Mouse (Mus musculus): ENCODE data around the gene Erf. TPM values are rescaled to one million over a fixed set of nuclear protein-coding genes. Genes with fewer than 3 reads are reported as not detected.
A peak's percentile ranks its signal among the peaks of the same experiment; 100 is the strongest.

Gene Erf
- polyA plus RNA-seq, 1 experiment from 2014 or later, result 3.7 TPM

GRCm38 (mm10) chr7:25282731-25283211, 32.2 kb upstream of the Erf start:
- no peaks in the 10 kb centered on the region for H3K27me3 ChIP-seq (replicated peaks; ENCODE audit: control insufficient read depth, insufficient read depth, low read length)
- H3K4me2 ChIP-seq (ENCODE audit: low read length), result peak overlapping the region; percentile 73
- peaks cover 46% of the 10 kb centered on the region for H3K4me1 ChIP-seq (ENCODE audit: control insufficient read depth, insufficient read depth, low read depth, low read length)
- peaks cover 28% of the 10 kb centered on the region for H3K36me3 ChIP-seq (ENCODE audit: control insufficient read depth, insufficient read depth, low read length)
- H3K9me3 ChIP-seq (ENCODE audit: control insufficient read depth, low read length), result no peaks in the 10 kb centered on the region
- peak; percentile 7; the same call in 1 of the 2 replicates for ATAC-seq
- peak overlapping the region; percentile 89 for H3K9ac ChIP-seq (ENCODE audit: low read depth, low read length)
- under 1% methylated on average over 19 of the region's 36 CpGs for WGBS
- H3K4me3 ChIP-seq (ENCODE audit: low read length), result peak overlapping the region; percentile 73
- peak overlapping the region; percentile 99 for H3K27ac ChIP-seq (ENCODE audit: low read depth, low read length)

- peak; percentile 71 for ATAC-seq
- WGBS, result under 1% methylated on average over 102 of the region's 108 CpGs
- Histone ChIP-seq H3K9ac (ENCODE audit: low read depth, low read length) (peak overlapping the region; percentile 89), H3K4me1 (ENCODE audit: control insufficient read depth, insufficient read depth, low read depth, low read length) (peaks cover 52% of the 10 kb centered on the region), H3K27ac (ENCODE audit: low read depth, low read length) (peak overlapping the region; percentile 99), H3K36me3 (ENCODE audit: control insufficient read depth, insufficient read depth, low read length) (peaks cover 21% of the 10 kb centered on the region), H3K4me3 (ENCODE audit: low read length) (peak overlapping the region; percentile 73), H3K4me2 (ENCODE audit: low read length) (peak overlapping the region; percentile 73), H3K27me3 (replicated peaks; ENCODE audit: control insufficient read depth, insufficient read depth, low read length) (no peaks in the 10 kb centered on the region), H3K9me3 (ENCODE audit: control insufficient read depth, low read length) (no peaks in the 10 kb centered on the region)
These were observed 31.4 kb upstream of the Erf start for GRCm38 (mm10) chr7:25281734-25282601.

DNA sequence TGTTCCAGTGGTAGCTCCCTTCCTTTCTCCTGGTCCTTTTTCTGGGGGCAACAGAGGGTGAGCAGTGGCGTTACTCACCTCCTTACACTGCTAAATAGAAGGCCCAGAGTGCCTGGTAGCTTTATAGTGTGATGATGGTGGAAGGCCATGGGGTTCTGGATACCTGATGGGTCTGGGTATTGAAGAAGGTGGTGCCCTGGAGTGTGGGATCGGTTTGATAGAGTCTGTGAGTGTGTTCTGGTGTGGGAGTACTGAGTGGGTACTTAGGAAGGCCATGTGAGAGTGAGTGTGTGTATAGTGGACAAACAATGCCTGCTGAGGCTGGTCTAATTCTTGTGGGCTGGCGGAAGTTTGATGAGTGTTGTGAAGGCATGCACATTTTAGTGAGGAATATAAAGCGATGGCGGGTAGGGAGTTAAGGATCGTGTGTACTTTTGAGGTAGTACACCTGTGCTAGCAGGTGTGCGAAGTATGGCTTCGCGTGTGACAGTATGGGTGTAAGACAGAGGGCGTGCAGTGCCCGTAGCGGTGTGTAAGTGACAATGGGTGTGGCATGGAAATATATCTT, 30.7 kb upstream of the Erf start:
- no peak; the same call in 1 of the 2 replicates for ATAC-seq

DNA sequence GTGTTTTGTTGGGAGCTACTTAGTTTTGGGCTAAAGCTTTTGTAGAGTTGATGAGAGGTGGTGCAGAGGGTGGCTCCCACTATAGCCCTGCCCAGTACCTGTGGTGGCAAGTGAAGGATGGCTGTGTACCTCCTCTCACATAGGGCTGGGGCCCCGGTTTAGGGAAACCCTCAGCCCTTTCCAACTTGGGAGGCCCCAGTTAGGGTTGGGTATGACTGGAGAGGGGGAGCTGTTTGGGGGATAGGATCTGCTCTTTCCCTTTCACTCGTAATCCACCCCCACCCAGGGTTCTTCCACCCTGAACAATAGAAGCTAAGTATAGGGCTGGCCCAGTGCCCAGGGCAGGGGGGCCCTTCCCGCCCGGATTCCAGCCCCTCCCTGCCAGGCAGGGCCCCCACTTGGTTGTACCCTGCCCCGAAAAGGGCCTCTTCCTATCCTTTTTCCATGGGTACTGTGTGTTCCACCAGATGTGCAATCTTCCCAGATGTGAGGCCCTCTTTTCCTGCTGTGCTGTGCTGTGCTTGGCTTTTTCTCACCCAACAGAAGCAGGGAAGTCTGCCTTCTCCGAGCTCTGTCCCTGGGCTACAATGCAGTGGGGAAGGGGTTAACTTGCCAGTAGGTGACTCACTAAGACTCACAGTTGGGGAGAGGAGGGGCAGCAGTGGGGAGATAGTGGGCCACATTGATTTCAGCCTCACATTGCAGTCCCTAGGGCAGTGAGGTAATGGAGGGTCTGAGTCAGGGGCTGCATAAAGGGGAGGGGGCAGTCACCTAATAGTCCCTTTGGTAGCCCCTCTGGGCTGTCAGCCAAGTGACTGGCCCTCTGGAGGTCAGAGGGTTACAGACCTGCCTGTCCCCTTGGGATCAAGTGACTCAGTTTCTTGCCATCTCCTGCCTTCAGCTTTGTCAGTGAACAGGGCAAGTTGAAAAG, 29.6 kb upstream of the Erf start:
- peak overlapping the region; percentile 99 for H3K27ac ChIP-seq (ENCODE audit: low read depth, low read length)
- ATAC-seq, result 0 out of 2 replicates have a peak, but pooled peaks have one; percentile 1
- peaks cover 59% of the 10 kb centered on the region for H3K4me1 ChIP-seq (ENCODE audit: control insufficient read depth, insufficient read depth, low read depth, low read length)
- H3K36me3 ChIP-seq (ENCODE audit: control insufficient read depth, insufficient read depth, low read length), result peaks cover 3% of the 10 kb centered on the region; the same call in 1 of the 2 replicates
- H3K4me2 ChIP-seq (ENCODE audit: low read length), result peak overlapping the region; percentile 73
- WGBS, result 2% methylated on average over 6 of the region's 6 CpGs
- peak overlapping the region; percentile 83 for H3K9ac ChIP-seq (ENCODE audit: low read depth, low read length)
- peak overlapping the region; percentile 59 for H3K4me3 ChIP-seq (ENCODE audit: low read length)
- H3K27me3 ChIP-seq (replicated peaks; ENCODE audit: control insufficient read depth, insufficient read depth, low read length), result no peaks in the 10 kb centered on the region
- no peaks in the 10 kb centered on the region for H3K9me3 ChIP-seq (ENCODE audit: control insufficient read depth, low read length)

More for the DNA sequence above, 30.7 kb upstream of the Erf start:
- peaks cover 14% of the 10 kb centered on the region for H3K36me3 ChIP-seq (ENCODE audit: control insufficient read depth, insufficient read depth, low read length)
- peaks cover 52% of the 10 kb centered on the region for H3K4me1 ChIP-seq (ENCODE audit: control insufficient read depth, insufficient read depth, low read depth, low read length)
- no peaks in the 10 kb centered on the region for H3K9me3 ChIP-seq (ENCODE audit: control insufficient read depth, low read length)
- WGBS, result 22% methylated on average over 12 of the region's 12 CpGs
- H3K4me2 ChIP-seq (ENCODE audit: low read length), result peak overlapping the region; percentile 73
- peak overlapping the region; percentile 73 for H3K4me3 ChIP-seq (ENCODE audit: low read length)
- H3K27me3 ChIP-seq (replicated peaks; ENCODE audit: control insufficient read depth, insufficient read depth, low read length), result no peaks in the 10 kb centered on the region
- peak overlapping the region; percentile 99 for H3K27ac ChIP-seq (ENCODE audit: low read depth, low read length)
- H3K9ac ChIP-seq (ENCODE audit: low read depth, low read length), result peak overlapping the region; percentile 89

- H3K4me2 ChIP-seq (ENCODE audit: low read length), result peak overlapping the region; percentile 73
- WGBS, result 0% methylated on average over 36 of the region's 49 CpGs
- peaks cover 50% of the 10 kb centered on the region for H3K4me1 ChIP-seq (ENCODE audit: control insufficient read depth, insufficient read depth, low read depth, low read length)
- no peaks in the 10 kb centered on the region for H3K9me3 ChIP-seq (ENCODE audit: control insufficient read depth, low read length)
- H3K36me3 ChIP-seq (ENCODE audit: control insufficient read depth, insufficient read depth, low read length), result no peaks in the 10 kb centered on the region
- peak overlapping the region; percentile 59 for H3K4me3 ChIP-seq (ENCODE audit: low read length)
- H3K27me3 ChIP-seq (replicated peaks; ENCODE audit: control insufficient read depth, insufficient read depth, low read length), result no peaks in the 10 kb centered on the region
- H3K27ac ChIP-seq (ENCODE audit: low read depth, low read length), result peak overlapping the region; percentile 99
- H3K9ac ChIP-seq (ENCODE audit: low read depth, low read length), result peak overlapping the region; percentile 83
- ATAC-seq, result peak; percentile 66
These were observed 28.7 kb upstream of the Erf start for GRCm38 (mm10) chr7:25279076-25279860.

GRCm38 (mm10) chr7:25278341-25279075, 27.9 kb upstream of the Erf start:
- peak overlapping the region; percentile 83 for H3K9ac ChIP-seq (ENCODE audit: low read depth, low read length)
- peak; percentile 72 for ATAC-seq

GRCm38 (mm10) chr7:25277998-25278340, 27.4 kb upstream of the Erf start:
- Histone ChIP-seq H3K4me3 (ENCODE audit: low read length) (peak overlapping the region; percentile 59), H3K4me1 (ENCODE audit: control insufficient read depth, insufficient read depth, low read depth, low read length) (peaks cover 45% of the 10 kb centered on the region), H3K9ac (ENCODE audit: low read depth, low read length) (peak overlapping the region; percentile 1), H3K9me3 (ENCODE audit: control insufficient read depth, low read length) (no peaks in the 10 kb centered on the region), H3K27me3 (replicated peaks; ENCODE audit: control insufficient read depth, insufficient read depth, low read length) (no peaks in the 10 kb centered on the region), H3K36me3 (ENCODE audit: control insufficient read depth, insufficient read depth, low read length) (peaks cover 5% of the 10 kb centered on the region; the same call in 1 of the 2 replicates), H3K27ac (ENCODE audit: low read depth, low read length) (peak overlapping the region; percentile 65), H3K4me2 (ENCODE audit: low read length) (peak overlapping the region; percentile 73)
- 15% methylated on average over 4 of the region's 4 CpGs for WGBS
- no peak for ATAC-seq

More at GRCm38 (mm10) chr7:25278341-25279075, 27.9 kb upstream of the Erf start:
- Histone ChIP-seq H3K27ac (ENCODE audit: low read depth, low read length) (peak overlapping the region; percentile 99), H3K4me2 (ENCODE audit: low read length) (peak overlapping the region; percentile 73), H3K27me3 (replicated peaks; ENCODE audit: control insufficient read depth, insufficient read depth, low read length) (no peaks in the 10 kb centered on the region), H3K9me3 (ENCODE audit: control insufficient read depth, low read length) (no peaks in the 10 kb centered on the region), H3K36me3 (ENCODE audit: control insufficient read depth, insufficient read depth, low read length) (no peaks in the 10 kb centered on the region), H3K4me1 (ENCODE audit: control insufficient read depth, insufficient read depth, low read depth, low read length) (peaks cover 48% of the 10 kb centered on the region), H3K4me3 (ENCODE audit: low read length) (peak overlapping the region; percentile 59)
- WGBS, result under 1% methylated on average over 48 of the region's 60 CpGs

All from hindbrain, embryonic 16.5 days (tissue).